Mouse (Mus musculus) mouse trophoblast stem cell (cell line): ENCODE results near the gene Trim25.
"Not testable (repeated sequence)": the region's sequence is repeated elsewhere in the genome, so short reads cannot be mapped to it uniquely, and the experiment has no call there.

ENCODE experiments used
- in situ Hi-C, 2 experiments: fragments of 300-500 bp; cut with MseI, MboI; formaldehyde crosslinking; loops; 2 replicates in 1 of 2; 3 replicates in 1 of 2; pipeline ENCODE4 v1.15.1; 2025

Gene Trim25

GRCm38 (mm10) chr11:89022120-89022731 is 23.1 kb downstream of the Trim25 start:
- in situ Hi-C loops = no loop called here

- in situ Hi-C loops = no loop called here
Observed at GRCm38 (mm10) chr11:89023477-89023876, 24.3 kb downstream of the Trim25 start.

DNA sequence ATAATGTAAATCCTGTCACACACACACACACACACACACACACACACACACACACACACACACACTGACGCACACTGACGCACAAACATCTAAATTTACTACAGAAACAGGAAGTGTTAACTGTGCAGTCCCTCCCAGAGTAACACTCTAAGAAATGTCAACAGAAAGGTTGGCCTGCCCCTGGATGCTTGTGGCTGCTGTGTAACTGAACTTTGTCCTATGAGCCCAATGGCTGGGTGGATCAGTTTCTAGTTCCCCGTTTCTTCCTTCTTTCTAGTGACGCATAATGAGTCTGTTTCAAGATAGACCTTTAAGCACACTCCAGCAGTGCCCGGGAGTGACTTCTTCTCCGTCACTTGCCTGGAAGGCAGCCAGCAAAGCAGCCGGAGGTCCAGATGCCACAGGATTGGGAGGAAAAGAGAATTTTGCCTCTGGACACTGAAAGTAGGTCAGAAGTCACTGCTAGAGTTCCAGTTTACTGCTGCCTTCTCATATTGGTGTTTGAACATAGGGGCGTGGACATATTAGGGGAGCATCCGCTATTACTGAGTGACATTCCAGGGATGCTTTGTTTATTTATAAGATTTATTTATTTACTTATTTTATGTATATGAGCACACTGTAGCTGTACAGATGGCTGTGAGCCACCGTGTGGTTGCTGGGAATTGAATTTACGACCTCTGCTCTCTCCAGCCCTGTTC is 25.2 kb downstream of the Trim25 start:
- in situ Hi-C loops = no loop called here

DNA sequence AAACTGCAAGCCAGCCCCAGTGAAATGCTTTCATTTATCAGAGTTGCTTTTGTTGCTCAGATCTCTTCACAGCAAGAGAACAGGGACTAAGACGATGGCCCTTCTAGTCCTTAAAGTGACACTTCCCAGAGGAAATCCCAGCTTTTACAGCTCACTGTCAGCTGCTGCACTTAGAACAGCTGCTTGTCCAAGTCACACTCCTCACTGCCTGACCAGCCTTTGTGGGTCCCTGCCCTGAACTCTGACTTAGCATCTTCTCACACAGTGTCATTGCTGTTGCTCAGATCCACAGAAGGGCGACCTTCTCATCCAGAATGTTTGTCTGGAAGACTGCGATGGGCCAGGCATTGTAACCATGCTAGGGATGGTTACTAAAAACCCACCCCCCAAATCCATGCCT is 26.4 kb downstream of the Trim25 start:
- in situ Hi-C loops = loop anchor here in 1 of 2 experiments (5.0 kb wide), 1 partner anchor 38 kb away; no protein-coding TSS in a partner anchor

DNA sequence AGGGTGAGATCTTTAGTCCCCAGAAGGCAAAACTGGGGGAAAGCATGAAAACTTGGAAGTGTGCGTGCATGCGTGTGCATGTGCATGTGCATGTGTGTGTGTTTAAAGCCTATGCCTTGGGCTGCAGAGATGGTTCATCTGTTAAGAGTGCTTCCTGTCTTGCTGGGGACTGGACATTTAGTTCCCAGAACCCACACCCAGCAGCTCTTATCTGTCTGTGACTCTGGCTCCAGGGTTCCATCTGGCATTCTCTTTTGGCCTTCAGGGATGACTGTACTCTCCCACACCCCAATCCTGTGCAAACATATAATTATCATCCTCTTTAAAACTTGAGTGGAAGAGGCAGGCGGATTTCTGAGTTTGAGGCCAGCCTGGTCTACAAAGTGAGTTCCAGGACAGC is 26.9 kb downstream of the Trim25 start:
- in situ Hi-C loops = loop anchor here in 1 of 2 experiments (5.0 kb wide), 1 partner anchor 39 kb away; no protein-coding TSS in a partner anchor

- in situ Hi-C loops = loop anchor here in 1 of 2 experiments (5.0 kb wide), 1 partner anchor 41 kb away; no protein-coding TSS in a partner anchor
Observed at GRCm38 (mm10) chr11:89027955-89028361, 28.8 kb downstream of the Trim25 start.

DNA sequence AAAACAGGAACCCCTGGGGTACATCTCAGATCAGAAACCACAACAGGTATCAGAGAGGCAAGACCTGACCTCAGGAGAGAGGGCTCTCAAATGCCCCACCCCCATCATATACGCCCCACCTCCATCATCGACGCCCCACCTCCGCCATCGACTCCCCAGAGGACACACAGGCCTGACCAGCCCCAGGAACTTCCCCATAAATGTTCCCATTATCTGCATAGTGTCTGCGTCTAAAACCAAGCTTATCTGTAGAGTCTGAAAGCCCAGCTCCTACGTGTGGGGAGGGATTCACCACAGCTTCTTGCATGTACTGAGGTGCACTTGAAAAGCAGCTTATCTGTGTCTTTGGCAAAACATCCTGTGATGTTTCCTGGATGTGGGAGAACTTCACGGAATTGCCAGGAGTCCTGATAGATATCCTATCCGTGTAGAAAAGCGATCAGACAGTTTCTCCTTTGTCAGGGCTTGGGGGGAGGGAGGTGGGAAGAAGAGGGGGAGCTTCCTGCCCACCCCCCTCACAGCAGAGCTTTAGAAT is 29.8 kb downstream of the Trim25 start:
- in situ Hi-C loops = loop anchor here in 1 of 2 experiments (5.0 kb wide), 1 partner anchor 42 kb away; no protein-coding TSS in a partner anchor

GRCm38 (mm10) chr11:89030552-89030951 is 31.4 kb downstream of the Trim25 start:
- in situ Hi-C loops = loop anchor here in 1 of 2 experiments (5.0 kb wide), 1 partner anchor 38 kb away; no protein-coding TSS in a partner anchor

GRCm38 (mm10) chr11:89031189-89031588 is 32.0 kb downstream of the Trim25 start:
- in situ Hi-C loops = loop anchor here in 1 of 2 experiments (5.0 kb wide), 1 partner anchor 39 kb away; no protein-coding TSS in a partner anchor

GRCm38 (mm10) chr11:89034592-89034991 is 35.4 kb downstream of the Trim25 start:
- in situ Hi-C loops = loop anchor here in 1 of 2 experiments (5.0 kb wide), 1 partner anchor 42 kb away; no protein-coding TSS in a partner anchor

- in situ Hi-C loops = no loop called here
Observed at GRCm38 (mm10) chr11:89035552-89035951, 36.4 kb downstream of the Trim25 start.

- in situ Hi-C loops = no loop called here
Observed at GRCm38 (mm10) chr11:89038496-89038895, 39.3 kb downstream of the Trim25 start.

- in situ Hi-C loops = no loop called here
Observed at GRCm38 (mm10) chr11:89039325-89039724, 40.1 kb downstream of the Trim25 start.

GRCm38 (mm10) chr11:89041073-89041472 is 41.9 kb downstream of the Trim25 start:
- in situ Hi-C loops = not testable (repeated sequence)

DNA sequence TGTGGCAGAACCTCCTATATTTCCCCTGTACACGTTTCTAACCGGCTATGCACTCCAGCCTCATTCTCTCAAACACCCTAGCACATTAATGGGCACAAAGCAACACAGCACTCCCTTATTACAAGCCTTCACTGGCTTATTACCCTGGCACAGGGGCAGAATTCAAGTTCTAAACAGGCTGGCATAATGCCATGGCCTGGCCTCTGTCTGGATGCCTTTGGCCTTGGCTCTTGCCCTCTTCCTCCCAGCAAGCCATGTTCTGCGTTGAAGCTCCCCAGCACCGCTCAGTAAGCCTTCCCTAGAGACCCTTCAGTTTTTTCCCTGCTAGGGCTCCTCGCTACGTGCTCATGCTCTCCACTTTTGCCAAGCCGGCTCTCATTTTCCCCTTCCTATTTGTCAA is 43.9 kb downstream of the Trim25 start:
- in situ Hi-C loops = no loop called here

DNA sequence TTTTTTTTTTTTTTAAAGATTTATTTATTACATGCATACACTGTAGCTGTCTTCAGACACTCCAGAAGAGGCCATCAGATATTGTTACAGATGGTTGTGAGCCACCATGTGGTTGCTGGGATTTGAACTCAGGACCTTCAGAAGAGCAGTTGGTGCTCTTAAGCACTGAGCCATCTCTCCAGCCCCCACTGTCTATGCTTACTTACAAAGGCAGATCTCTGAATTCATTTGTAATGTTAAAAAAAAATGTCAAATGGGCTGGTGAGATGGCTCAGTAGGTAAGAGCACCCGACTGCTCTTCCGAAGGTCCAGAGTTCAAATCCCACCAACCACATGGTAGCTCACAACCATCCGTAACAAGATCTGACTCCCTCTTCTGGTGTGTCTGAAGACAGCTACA is 46.3 kb downstream of the Trim25 start:
- in situ Hi-C loops = not testable (repeated sequence)

DNA sequence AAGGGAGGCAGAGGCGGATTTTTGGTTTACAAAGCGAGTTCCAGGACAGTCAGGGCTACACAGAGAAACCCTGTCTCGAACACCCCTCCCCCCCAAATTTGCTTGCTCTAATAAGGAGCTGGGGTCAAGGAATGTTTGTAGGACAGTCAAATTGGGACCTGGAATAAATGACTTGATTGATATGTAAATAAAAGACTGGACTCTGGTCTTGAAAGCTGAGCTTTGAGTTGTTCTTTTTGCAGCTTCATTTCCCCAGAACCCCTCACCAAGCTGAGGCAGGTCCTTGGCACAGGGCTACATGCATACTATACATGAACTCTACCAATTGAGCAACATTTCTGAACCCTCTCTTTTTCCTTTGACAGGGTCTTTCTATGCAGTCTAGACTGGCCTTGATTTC is 46.8 kb downstream of the Trim25 start:
- in situ Hi-C loops = no loop called here

GRCm38 (mm10) chr11:89051767-89052166 is 52.6 kb downstream of the Trim25 start:
- in situ Hi-C loops = no loop called here

GRCm38 (mm10) chr11:89055931-89056690 is 56.9 kb downstream of the Trim25 start:
- in situ Hi-C loops = no loop called here

DNA sequence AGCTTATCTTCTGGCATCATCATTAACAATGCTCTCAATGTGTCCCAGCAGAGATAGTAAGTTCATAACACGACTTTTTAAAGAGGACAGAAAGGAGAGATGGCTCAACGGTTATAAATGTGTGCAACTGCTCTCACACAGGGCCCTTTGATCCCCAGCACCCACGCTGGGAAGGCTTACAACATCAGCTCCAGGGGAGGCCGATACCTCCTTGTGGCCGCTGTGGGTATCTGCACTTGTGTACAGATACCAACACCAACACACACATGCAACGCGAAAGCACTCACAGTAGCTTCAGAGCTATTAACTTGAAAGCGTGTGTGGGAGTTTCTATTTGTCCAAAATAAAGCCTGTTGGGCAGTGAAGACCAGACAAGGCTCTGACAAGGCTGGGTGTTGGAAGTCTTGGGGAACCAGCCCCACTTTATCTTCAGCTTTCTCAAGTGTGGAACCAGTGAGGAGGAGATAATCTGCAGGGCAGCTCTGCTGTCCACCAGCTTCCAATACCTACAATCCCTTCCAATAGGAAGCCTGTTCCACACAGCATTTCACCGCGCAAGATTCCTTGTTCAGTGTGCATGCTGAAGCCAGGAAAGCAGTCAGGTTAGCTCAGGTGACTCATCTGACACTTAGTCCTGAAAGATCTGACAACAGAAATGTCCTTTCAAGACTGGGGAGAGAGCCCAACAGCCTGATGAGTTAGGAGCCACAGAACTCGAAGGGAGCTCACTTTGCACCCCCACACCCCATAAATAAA is 59.5 kb downstream of the Trim25 start:
- in situ Hi-C loops = no loop called here

- in situ Hi-C loops = no loop called here
Observed at GRCm38 (mm10) chr11:89059919-89060422, 60.8 kb downstream of the Trim25 start.
